Mouse (Mus musculus) lung, postnatal 0 days (tissue): ENCODE measurements around the gene Ak2. TPM values are rescaled to one million over a fixed set of nuclear protein-coding genes. Genes with fewer than 3 reads are reported as not detected.

Experiments used
- ATAC-seq: fragments of 200-750 bp; cut with Nextera tagmentation; 2 replicates; pipeline ENCODE4 v1.8.0; 2017; ENCODE audit warnings: moderate library complexity
- DNase-seq: peaks from one replicate; pipeline ENCODE4 v3.0.0-alpha.2; 2016; ENCODE audit warnings: low spot score
- H3K27ac ChIP-seq: fragments of 300-500 bp; sonication (generic); 2 replicates; pipeline ENCODE4 v1.5.1; 2014; ENCODE audit warnings: antibody characterized with exemption, mild to moderate bottlenecking, low read length, mixed read lengths
- H3K27me3 ChIP-seq: fragments of 300-500 bp; sonication (generic); replicated peaks from 2 replicates; pipeline ENCODE4 v1.6.1; 2014; ENCODE audit warnings: low read length, mixed read lengths; ENCODE audit not compliant: insufficient read depth
- H3K36me3 ChIP-seq: fragments of 300-500 bp; sonication (generic); 2 replicates; pipeline ENCODE4 v1.6.1; 2014; ENCODE audit warnings: low read length, mixed read lengths; ENCODE audit not compliant: insufficient read depth
- H3K4me1 ChIP-seq: fragments of 300-500 bp; sonication (generic); 2 replicates; pipeline ENCODE4 v1.6.1; 2014; ENCODE audit warnings: antibody characterized with exemption, low read depth, low read length, mixed read lengths; ENCODE audit not compliant: insufficient read depth
- H3K4me2 ChIP-seq: fragments of 300-500 bp; sonication (generic); replicated peaks from 2 replicates; pipeline ENCODE4 v1.6.1; 2014; ENCODE audit warnings: low read depth, mild to moderate bottlenecking, low read length, moderate library complexity, mixed read lengths
- H3K4me3 ChIP-seq: fragments of 300-500 bp; sonication (generic); 2 replicates; pipeline ENCODE4 v1.5.1; 2014; ENCODE audit warnings: low read depth, low read length
- H3K9ac ChIP-seq: fragments of 300-500 bp; sonication (generic); replicated peaks from 2 replicates; pipeline ENCODE4 v1.6.1; 2014; ENCODE audit warnings: low read depth, mild to moderate bottlenecking
- H3K9me3 ChIP-seq: fragments of 300-500 bp; sonication (generic); 2 replicates; pipeline ENCODE4 v1.6.1; 2016; ENCODE audit warnings: low read length, mixed read lengths
- CTCF ChIP-seq: IDR thresholded peaks from 2 replicates; pipeline ENCODE4 v1.5.1; 2016; ENCODE audit warnings: antibody characterized with exemption, mild to moderate bottlenecking
- EP300 ChIP-seq: IDR thresholded peaks from 2 replicates; pipeline ENCODE4 v1.6.1; 2016; ENCODE audit warnings: antibody characterized with exemption, mild to moderate bottlenecking, control low read depth
- WGBS: fragments of 180-500 bp; shearing (Covaris S2); extraction: QIAGEN DNeasy Blood & Tissue Kit; methylation state at CpG from one replicate; pipeline ENCODE4 v1.1.7; 2014; 5-methylcytosine and 5-hydroxymethylcytosine counted together
- polyA plus RNA-seq: library from polyadenylated mRNA; unstranded; fragments of >200 nt; fragmentation: Nextera tagmentation; extraction: Ambion mirVana; gene quantifications from 2 replicates; pipeline ENCODE4 v1.2.1, GENCODE M21; 2015

Gene Ak2
- polyA plus RNA-seq, 1 experiment from 2014 or later, result 85.7 TPM

- Histone ChIP-seq H3K9me3 (no peaks in the 10 kb centered on the region), H3K27me3 (no peaks in the 10 kb centered on the region), H3K9ac (no peak overlapping the region), H3K4me3 (no peak overlapping the region), H3K4me2 (no peak overlapping the region), H3K27ac (peak overlapping the region; percentile 69), H3K4me1 (peaks cover 15% of the 10 kb centered on the region; the same call in 1 of the 2 replicates), H3K36me3 (no peaks in the 10 kb centered on the region)
- TF ChIP-seq CTCF (no peak), EP300 (no peak)
- WGBS, result 43% methylated on average over 13 of the region's 13 CpGs
- DNase-seq, result peak; percentile 92
- peak; percentile 59 for ATAC-seq
Measured at GRCm38 (mm10) chr4:129034706-129035660, 43.2 kb downstream of the Ak2 start.

GRCm38 (mm10) chr4:129035851-129036445 is 44.2 kb downstream of the Ak2 start:
- no peak for TF ChIP-seq EP300
- TF ChIP-seq CTCF, result no peak

GRCm38 (mm10) chr4:129047721-129048421 is 56.1 kb downstream of the Ak2 start:
- DNase-seq (no peak), ATAC-seq (no peak)
- TF ChIP-seq EP300, result no peak
- no peak for TF ChIP-seq CTCF
- H3K27me3 ChIP-seq, result peaks cover 22% of the 10 kb centered on the region
- no peak overlapping the region for H3K9ac ChIP-seq
- H3K4me1 ChIP-seq, result peaks cover 12% of the 10 kb centered on the region
- no peak overlapping the region for H3K27ac ChIP-seq
- peak overlapping the region; percentile 92 for H3K4me2 ChIP-seq
- WGBS, result 19% methylated on average over 15 of the region's 15 CpGs
- no peaks in the 10 kb centered on the region for H3K36me3 ChIP-seq
- no peaks in the 10 kb centered on the region for H3K9me3 ChIP-seq
- peak overlapping the region; percentile 48; the same call in 1 of the 2 replicates for H3K4me3 ChIP-seq

More at GRCm38 (mm10) chr4:129035851-129036445, 44.2 kb downstream of the Ak2 start:
- 54% methylated on average over 7 of the region's 7 CpGs for WGBS
- Histone ChIP-seq H3K9ac (no peak overlapping the region), H3K4me2 (no peak overlapping the region), H3K27ac (no peak overlapping the region), H3K36me3 (no peaks in the 10 kb centered on the region), H3K9me3 (no peaks in the 10 kb centered on the region), H3K4me1 (peaks cover 15% of the 10 kb centered on the region; the same call in 1 of the 2 replicates), H3K4me3 (no peak overlapping the region), H3K27me3 (no peaks in the 10 kb centered on the region)
- no peak for DNase-seq
- ATAC-seq, result no peak

GRCm38 (mm10) chr4:129048501-129049305 is 56.9 kb downstream of the Ak2 start:
- peak; percentile 71 for ATAC-seq
- no peak overlapping the region for H3K27ac ChIP-seq
- peak; percentile 64 for DNase-seq
- H3K4me2 ChIP-seq, result peak overlapping the region; percentile 92
- peaks cover 12% of the 10 kb centered on the region for H3K4me1 ChIP-seq
- H3K27me3 ChIP-seq, result peaks cover 22% of the 10 kb centered on the region
- H3K9me3 ChIP-seq, result no peaks in the 10 kb centered on the region
- TF ChIP-seq CTCF (no peak), EP300 (no peak)
- no peaks in the 10 kb centered on the region for H3K36me3 ChIP-seq
- peak overlapping the region; percentile 48 for H3K4me3 ChIP-seq
- H3K9ac ChIP-seq, result peak overlapping the region; percentile 32
- under 1% methylated on average over 47 of the region's 52 CpGs for WGBS

- Histone ChIP-seq H3K27ac (no peak overlapping the region), H3K9ac (peak overlapping the region; percentile 32), H3K4me1 (peaks cover 12% of the 10 kb centered on the region), H3K36me3 (no peaks in the 10 kb centered on the region), H3K4me2 (peak overlapping the region; percentile 92), H3K9me3 (no peaks in the 10 kb centered on the region), H3K27me3 (peaks cover 22% of the 10 kb centered on the region), H3K4me3 (peak overlapping the region; percentile 48)
- WGBS, result 4% methylated on average over 23 of the region's 23 CpGs
- peak; percentile 46 for DNase-seq
- no peak; the same call in 1 of the 2 replicates for ATAC-seq
- TF ChIP-seq EP300, result no peak
- TF ChIP-seq CTCF, result peak; percentile 28; the same call in 1 of the 2 replicates
Measured at GRCm38 (mm10) chr4:129049306-129050011, 57.7 kb downstream of the Ak2 start.
